Mouse (Mus musculus) ES-E14 (cell line): Measurements from ENCODE around the gene Zfp846. TPM values are rescaled to one million over a fixed set of nuclear protein-coding genes. Genes with fewer than 3 reads are reported as not detected.

Source experiments
- DNase-seq: peaks from one replicate; pipeline ENCODE4 v3.0.0-alpha.2; 2013; ENCODE audit warnings: low read depth, low spot score
- H3K27ac ChIP-seq: 2 replicates; pipeline ENCODE4 v1.5.1; 2012; ENCODE audit warnings: low read depth, mild to moderate bottlenecking, low read length, moderate library complexity, mixed read lengths; ENCODE audit not compliant: poor library complexity, insufficient read depth, severe bottlenecking
- H3K36me3 ChIP-seq: 2 replicates; pipeline ENCODE4 v1.6.1; 2012; ENCODE audit warnings: mild to moderate bottlenecking, low read length, moderate library complexity, mixed read lengths; ENCODE audit not compliant: control insufficient read depth, poor library complexity, insufficient read depth, severe bottlenecking
- H3K4me1 ChIP-seq, 2 experiments: fragments of 150-350 bp in 1 of 2; sonication (generic) in 1 of 2; 2 replicates each; pipeline ENCODE4 v1.6.1; 2012; ENCODE audit warnings: low read length in 2 of 2, mild to moderate bottlenecking in 1 of 2, mixed read lengths in 1 of 2; ENCODE audit not compliant: control insufficient read depth in 2 of 2, insufficient read depth in 2 of 2, poor library complexity in 1 of 2
- H3K4me3 ChIP-seq, 2 experiments: fragments of 150-350 bp in 1 of 2; sonication (generic) in 1 of 2; 2 replicates each; pipeline ENCODE4 v1.5.1; 2012; ENCODE audit warnings: low read length in 2 of 2, low read depth in 1 of 2, mild to moderate bottlenecking in 1 of 2, mixed read lengths in 1 of 2; ENCODE audit not compliant: insufficient read depth in 1 of 2, poor library complexity in 1 of 2, severe bottlenecking in 1 of 2
- H3K9ac ChIP-seq: 2 replicates; pipeline ENCODE4 v1.6.1; 2012; ENCODE audit warnings: low read depth, mild to moderate bottlenecking, low read length, mixed read lengths; ENCODE audit not compliant: poor library complexity, insufficient read depth, severe bottlenecking
- H3K9me3 ChIP-seq: fragments of 150-350 bp; sonication (generic); 2 replicates; pipeline ENCODE4 v1.6.1; 2012; ENCODE audit warnings: low read depth, mild to moderate bottlenecking, low read length; ENCODE audit not compliant: control insufficient read depth, insufficient read depth
- CHD2 ChIP-seq: IDR thresholded peaks from 2 replicates; pipeline ENCODE4 v1.6.1; 2014; ENCODE audit warnings: mild to moderate bottlenecking, low read depth, low read length, inconsistent platforms
- HCFC1 ChIP-seq: IDR thresholded peaks from 2 replicates; pipeline ENCODE4 v1.6.1; 2012; ENCODE audit warnings: low read length, inconsistent platforms, borderline replicate concordance; ENCODE audit not compliant: insufficient read depth
- MAFK ChIP-seq: IDR thresholded peaks from 2 replicates; pipeline ENCODE4 v1.6.1; 2014; ENCODE audit warnings: mild to moderate bottlenecking, low read depth, low read length, inconsistent platforms; ENCODE audit not compliant: insufficient read depth
- ZC3H11A ChIP-seq: IDR thresholded peaks from 2 replicates; pipeline ENCODE4 v1.6.1; 2012; ENCODE audit warnings: low read depth, mild to moderate bottlenecking, inconsistent platforms, low read length, borderline replicate concordance
- ZNF384 ChIP-seq: IDR thresholded peaks from 2 replicates; pipeline ENCODE4 v1.6.1; 2012; ENCODE audit warnings: low read depth, low read length, inconsistent platforms
- in situ Hi-C, 2 experiments: fragments of 600-800 bp; cut with MboI; formaldehyde crosslinking; loops; one replicate each; pipeline ENCODE4 v1.15.1; 2025; ENCODE audit warnings: low sequenced_read_pairs in 2 of 2, inconsistent platforms in 1 of 2; ENCODE audit not compliant: unreplicated experiment in 2 of 2
- total RNA-seq: library from RNA; depleted of rRNA; stranded (reverse); fragments of 300-350 nt; gene quantifications from 2 replicates; pipeline ENCODE4 v1.2.3, GENCODE M21; 2012

Gene Zfp846
- total RNA-seq, 1 experiment, result 8.3 TPM

GRCm38 (mm10) chr9:20643781-20644180, 62.7 kb downstream of the Zfp846 start:
- Histone ChIP-seq H3K4me1 (peaks cover 3 to 8% of the 10 kb centered on the region in 2 experiments; a peak in 1 of 4 replicates), H3K27ac (no peak overlapping the region), H3K4me3 (peak overlapping the region; percentile 85 to 98), H3K9ac (peak overlapping the region; percentile 26), H3K9me3 (no peaks in the 10 kb centered on the region), H3K36me3 (peaks cover 2% of the 10 kb centered on the region; the same call in 1 of the 2 replicates)
- in situ Hi-C loops, result loop anchor here in 1 of 2 experiments (25.0 kb wide), 1 partner anchor 181 kb away; the partner anchor contains the start of gene Zfp26
- no peak for DNase-seq
- TF ChIP-seq HCFC1 (no peak), MAFK (no peak), ZC3H11A (no peak), CHD2 (no peak), ZNF384 (no peak)

GRCm38 (mm10) chr9:20644360-20645081, 63.4 kb downstream of the Zfp846 start, which contains the start of gene Fbxl12:
Gene Fbxl12 (minus strand): TSS chr9:20644767.
- Histone ChIP-seq H3K9me3 (no peaks in the 10 kb centered on the region), H3K4me1 (peaks cover 3 to 4% of the 10 kb centered on the region in 2 experiments; a peak in 1 of 4 replicates), H3K9ac (peak within 1 kb of the TSS; percentile 83), H3K27ac (0 out of 2 replicates have a peak within 1 kb of the TSS, but pooled peaks have one; percentile 30), H3K4me3 (peak within 1 kb of the TSS; percentile 85 to 98), H3K36me3 (peaks cover 2% of the 10 kb centered on the region; the same call in 1 of the 2 replicates)
- peak; percentile 57 for DNase-seq
- in situ Hi-C loops, result loop anchor here in 1 of 2 experiments (25.0 kb wide), 1 partner anchor 182 kb away; the partner anchor contains the start of gene Zfp26
- TF ChIP-seq MAFK (no peak), ZC3H11A (no peak), CHD2 (no peak), ZNF384 (no peak), HCFC1 (peak; percentile 57; the same call in 1 of the 2 replicates)

GRCm38 (mm10) chr9:20645121-20645520, 64.0 kb downstream of the Zfp846 start:
- H3K27ac ChIP-seq, result no peak overlapping the region
- DNase-seq, result no peak
- peaks cover 3 to 4% of the 10 kb centered on the region in 2 experiments; a peak in 1 of 4 replicates for H3K4me1 ChIP-seq
- no peaks in the 10 kb centered on the region for H3K9me3 ChIP-seq
- TF ChIP-seq CHD2 (no peak), ZC3H11A (no peak), MAFK (no peak), ZNF384 (no peak)
- H3K36me3 ChIP-seq, result peaks cover 2% of the 10 kb centered on the region; the same call in 1 of the 2 replicates
- in situ Hi-C loops, result loop anchor here in 1 of 2 experiments (25.0 kb wide), 1 partner anchor 183 kb away; the partner anchor contains the start of gene Zfp26
- H3K4me3 ChIP-seq, result peak overlapping the region; percentile 85 to 98
- H3K9ac ChIP-seq, result peak overlapping the region; percentile 83

- TF ChIP-seq MAFK (no peak), ZNF384 (no peak), CHD2 (peak; percentile 80)
- peak within 1 kb of the TSS; percentile 98 for H3K9ac ChIP-seq
- in situ Hi-C loops, result no loop called here
- peaks cover 25% of the 10 kb centered on the region for H3K36me3 ChIP-seq
- H3K4me3 ChIP-seq, result peak within 1 kb of the TSS; percentile 84 to 91
- peaks cover 2 to 8% of the 10 kb centered on the region in 2 experiments; a peak in 2 of 4 replicates for H3K4me1 ChIP-seq
- no peaks in the 10 kb centered on the region for H3K9me3 ChIP-seq
- peak; percentile 98 for DNase-seq
- peak within 1 kb of the TSS; percentile 4; the same call in 1 of the 2 replicates for H3K27ac ChIP-seq
These were observed 70.6 kb downstream of the Zfp846 start, which contains the start of gene Pin1 for GRCm38 (mm10) chr9:20651602-20652259. Gene Pin1 (plus strand): TSS chr9:20652095.
